Mouse (Mus musculus): ENCODE results near the gene Wdfy3.
"Not testable (repeated sequence)": the region's sequence is repeated elsewhere in the genome, so short reads cannot be mapped to it uniquely, and the experiment has no call there.

Gene Wdfy3

DNA sequence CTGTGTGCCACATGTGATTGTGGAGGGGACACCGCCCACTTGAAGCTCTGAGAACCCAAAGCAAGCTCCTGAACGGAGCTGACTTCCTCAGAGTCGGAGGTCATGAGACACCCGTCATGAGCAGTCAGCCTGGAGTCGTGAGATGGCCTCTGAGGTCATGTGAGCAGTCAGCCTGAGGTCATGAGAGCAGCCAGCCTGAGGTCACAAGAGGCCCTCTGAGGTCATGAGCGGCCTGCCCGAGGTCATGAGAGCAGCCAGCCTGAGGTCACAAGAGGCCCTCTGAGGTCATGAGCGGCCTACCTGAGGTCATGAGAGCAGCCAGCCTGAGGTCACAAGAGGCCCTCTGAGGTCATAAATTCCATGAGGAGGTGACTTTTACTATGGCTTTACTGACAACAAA lies 120.4 kb downstream of the Wdfy3 start:
- DNase-seq (ENCODE audit: low read depth in 2 of 2, low spot score in 2 of 2), result no peak

DNA sequence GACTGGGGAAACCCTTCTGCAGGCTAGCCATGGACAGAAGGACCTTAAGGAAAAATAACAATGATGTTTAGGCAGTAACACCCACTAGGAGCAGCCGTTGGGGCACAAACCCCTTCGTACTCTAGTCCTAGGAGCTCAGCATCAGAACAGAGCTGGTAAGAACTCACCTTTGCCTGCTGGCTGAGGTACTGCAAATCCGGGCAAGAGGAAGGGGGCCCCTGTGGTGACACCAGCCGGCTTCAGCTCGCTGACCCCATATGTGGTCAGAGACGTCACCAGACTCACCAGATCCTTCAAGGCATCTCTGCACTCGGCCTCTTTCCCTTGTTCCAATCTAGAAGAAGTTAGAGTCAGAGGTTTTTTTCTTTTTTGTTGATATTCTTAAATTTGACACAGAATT lies 121.1 kb downstream of the Wdfy3 start:
- no peak for DNase-seq (ENCODE audit: low read depth in 2 of 2, low spot score in 2 of 2)

DNA sequence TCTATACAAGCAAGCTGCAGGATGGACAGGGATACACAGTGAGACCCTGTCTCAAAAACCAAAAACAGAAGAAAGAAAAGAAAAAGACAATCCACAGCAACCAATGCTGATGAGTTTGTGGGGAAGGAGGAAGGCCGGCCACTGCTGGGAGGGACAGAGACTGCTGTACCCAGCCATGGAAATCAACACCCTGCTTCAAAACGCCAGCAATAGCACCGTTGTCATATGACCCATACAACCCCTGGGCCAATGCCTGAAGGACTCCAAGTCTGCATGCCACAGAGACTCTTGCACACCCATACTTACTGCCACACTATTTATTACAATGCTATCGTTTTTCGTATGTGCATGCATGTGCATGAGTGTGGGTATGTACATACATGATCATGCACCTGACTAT lies 124.0 kb downstream of the Wdfy3 start:
- DNase-seq (ENCODE audit: low read depth in 2 of 2, low spot score in 2 of 2), result no peak

DNA sequence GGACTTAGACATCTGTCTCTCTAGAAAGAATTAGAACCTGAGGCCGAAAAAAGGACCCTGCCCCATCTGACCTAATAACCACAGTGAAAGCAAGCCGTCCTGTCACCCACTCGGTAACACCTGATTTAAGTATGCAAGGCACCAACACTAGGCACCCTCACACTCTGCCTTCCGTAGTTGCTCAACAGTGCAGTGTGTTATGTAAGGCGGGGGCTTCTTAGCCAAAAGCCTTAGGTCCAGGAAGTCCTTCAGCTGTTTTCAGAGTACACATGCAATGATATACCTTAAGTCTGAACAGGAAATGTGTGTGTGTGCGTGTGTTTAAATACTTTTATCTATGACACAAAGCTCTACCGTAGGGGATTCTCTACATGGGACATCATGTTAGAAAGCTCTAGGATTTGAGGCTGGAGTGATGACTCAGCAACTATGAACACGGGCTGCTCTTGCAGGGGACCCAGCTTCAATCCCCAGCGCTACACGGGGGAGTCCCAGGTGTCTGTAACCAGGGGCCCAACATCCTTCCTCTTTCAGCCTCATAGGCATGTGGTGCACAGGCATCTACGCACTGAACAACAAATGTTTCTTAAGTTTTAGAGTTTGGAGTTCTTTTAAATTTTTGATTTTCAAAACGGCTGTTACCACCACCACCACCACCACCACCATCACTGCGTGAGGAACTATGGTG lies 131.7 kb downstream of the Wdfy3 start:
- no peak for DNase-seq (ENCODE audit: low read depth in 2 of 2, low spot score in 2 of 2)

DNA sequence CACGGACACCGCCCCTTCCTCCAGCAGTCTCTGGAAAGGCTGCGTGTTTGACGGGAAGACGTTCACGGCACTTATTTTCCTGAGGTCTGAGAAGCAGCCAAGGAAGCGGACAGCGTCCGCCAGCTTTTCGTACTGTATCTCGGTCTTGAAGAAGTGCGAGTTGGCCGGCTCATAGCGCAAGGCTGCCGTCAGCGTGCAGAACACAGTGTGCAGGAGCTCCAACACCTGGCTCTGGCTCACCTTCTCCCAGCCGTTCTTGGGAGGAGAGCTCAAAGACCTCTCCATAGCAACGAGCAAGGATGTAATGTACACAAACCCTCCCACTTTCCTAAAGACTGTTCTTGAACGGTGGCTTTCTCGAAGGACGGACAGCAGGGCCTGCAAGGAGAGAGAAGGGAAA lies 132.4 kb downstream of the Wdfy3 start:
- DNase-seq (ENCODE audit: low read depth in 2 of 2, low spot score in 2 of 2), result no peak

DNA sequence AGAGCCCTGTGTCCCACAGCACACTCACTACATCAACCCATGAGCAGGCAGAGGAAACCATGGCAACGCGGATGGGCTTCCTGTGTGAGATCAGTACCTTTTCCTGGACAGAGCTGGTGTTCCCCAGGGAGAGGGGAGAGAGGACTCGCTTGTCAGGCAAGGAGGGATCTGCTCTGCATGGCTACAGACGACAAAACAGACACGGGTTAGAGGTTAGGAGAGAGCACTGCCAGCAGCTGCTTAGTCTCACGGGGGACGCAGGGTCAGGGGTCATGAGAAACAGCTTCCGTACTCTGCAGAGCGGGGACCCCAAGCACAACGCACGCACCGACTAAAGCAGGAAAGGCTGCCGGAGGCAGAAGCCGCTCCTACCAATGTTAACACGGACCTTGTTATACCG lies 133.8 kb downstream of the Wdfy3 start:
- DNase-seq (ENCODE audit: low read depth in 2 of 2, low spot score in 2 of 2), result no peak

DNA sequence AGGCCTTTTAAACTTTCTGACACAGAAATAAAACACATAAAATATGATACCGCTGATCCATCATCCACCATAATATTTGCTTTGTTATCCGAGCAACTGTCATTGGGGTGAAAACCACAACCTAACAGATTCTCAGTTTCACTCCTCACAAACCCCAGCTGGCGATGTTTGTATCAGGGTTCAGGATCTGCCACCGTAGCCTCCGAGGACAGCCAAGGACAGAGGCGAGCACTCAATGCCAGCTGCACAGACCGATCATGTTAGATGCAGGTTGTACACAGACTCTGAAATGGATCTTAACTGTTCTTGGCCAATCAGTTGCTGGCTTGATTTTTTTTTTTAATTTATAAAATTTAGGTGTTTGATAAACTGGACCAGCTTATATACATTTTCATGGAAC lies 135.1 kb downstream of the Wdfy3 start:
- no peak for DNase-seq (ENCODE audit: low read depth in 2 of 2, low spot score in 2 of 2)

DNA sequence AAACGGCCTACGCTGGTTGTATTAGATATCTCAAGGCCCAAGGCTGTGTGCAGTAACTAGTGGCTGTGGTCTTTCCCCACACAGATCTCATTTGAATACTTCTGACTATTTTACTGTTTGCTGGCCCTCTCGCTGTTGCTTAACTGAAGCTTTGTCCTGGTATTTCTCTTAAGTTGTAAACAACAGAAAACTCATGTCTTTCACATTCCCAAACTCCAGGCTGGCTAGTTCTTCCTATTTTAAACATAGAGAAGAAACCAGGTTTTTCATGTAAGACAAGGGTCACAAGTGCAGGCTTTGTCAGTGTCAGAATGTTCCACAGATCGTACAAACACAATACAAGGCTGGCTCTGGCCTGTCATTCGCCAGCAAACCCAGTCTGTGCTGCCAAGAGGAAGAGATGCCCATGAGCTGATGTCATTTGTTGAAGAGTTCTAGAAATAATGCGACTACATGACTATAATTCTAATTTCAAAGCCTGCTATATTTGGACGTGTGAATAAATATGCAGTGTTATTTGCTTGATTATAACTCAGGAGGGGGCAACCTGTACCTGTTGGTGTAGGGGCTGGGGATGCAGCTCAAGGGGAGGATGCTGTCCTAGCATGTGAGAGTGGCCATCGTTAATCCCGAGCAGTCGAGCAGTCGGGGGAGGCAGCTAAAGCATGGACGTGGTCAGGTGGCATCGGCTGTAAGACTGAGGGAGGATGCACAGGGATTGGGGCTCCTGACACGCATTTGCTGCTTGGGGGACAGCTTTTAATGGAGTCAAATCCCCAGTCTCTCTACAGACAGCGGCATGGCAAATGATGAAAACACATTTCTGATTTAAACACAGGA lies 136.5 kb downstream of the Wdfy3 start:
- DNase-seq (ENCODE audit: low read depth in 2 of 2, low spot score in 2 of 2), result no peak

DNA sequence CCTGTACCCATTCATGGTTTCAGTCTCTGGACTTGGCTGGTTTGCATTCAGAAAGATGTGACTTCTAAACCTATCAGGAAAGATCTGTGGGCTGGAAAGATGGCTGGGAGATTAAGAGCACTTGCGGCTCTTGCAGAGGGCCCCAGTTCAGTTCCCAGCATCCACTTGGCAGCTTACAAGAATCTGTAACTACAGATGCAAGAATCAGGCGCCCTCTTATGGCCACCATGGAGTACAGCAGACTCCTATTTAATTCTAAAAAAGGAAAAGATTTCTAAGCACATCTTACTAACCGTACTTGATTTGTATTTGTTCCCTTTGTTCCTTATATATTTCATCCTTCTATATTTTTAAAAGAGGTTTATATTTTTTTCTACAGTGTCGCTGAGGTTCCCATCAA lies 137.7 kb downstream of the Wdfy3 start:
- DNase-seq (ENCODE audit: low read depth in 2 of 2, low spot score in 2 of 2), result no peak

DNA sequence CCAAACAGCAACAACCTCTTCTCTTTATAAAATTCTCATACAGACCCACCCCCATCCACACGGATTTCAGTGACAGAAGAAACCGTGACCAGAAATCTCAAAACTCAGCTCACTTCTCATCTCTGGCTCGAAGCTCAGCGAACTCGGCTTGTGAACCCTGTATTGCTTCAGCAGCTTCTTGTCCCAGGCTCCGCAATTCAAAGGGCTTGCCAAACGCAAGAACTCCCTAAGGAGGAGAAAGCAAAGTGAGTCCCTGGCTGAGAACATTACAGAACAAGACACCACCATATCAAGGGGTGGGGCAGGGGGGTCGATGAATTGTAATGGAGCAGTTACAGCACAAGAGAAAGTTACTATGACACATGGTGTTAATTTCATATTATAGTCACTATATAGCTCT lies 143.4 kb downstream of the Wdfy3 start:
- no peak for DNase-seq (ENCODE audit: low read depth in 2 of 2, low spot score in 2 of 2)

DNA sequence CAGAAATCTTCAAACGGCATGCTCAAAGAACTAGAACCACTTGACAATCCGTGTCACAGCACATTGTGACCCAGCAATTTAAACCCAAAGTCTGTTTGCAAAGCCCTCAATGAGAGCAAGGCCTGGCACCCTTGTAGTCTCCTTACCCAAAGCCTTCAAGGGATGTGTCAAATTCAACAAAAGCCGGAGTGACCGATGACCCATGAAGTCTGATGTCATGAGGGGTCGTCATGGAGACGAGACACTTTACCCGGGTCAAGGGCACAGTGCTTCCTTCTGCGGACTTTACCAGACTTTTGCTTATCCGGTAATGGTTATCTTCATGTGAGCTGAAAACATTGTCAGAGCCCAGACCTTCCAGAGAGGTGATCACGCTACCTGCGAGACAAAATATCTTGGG lies 146.0 kb downstream of the Wdfy3 start:
- no peak for DNase-seq (ENCODE audit: low read depth in 2 of 2, low spot score in 2 of 2)

DNA sequence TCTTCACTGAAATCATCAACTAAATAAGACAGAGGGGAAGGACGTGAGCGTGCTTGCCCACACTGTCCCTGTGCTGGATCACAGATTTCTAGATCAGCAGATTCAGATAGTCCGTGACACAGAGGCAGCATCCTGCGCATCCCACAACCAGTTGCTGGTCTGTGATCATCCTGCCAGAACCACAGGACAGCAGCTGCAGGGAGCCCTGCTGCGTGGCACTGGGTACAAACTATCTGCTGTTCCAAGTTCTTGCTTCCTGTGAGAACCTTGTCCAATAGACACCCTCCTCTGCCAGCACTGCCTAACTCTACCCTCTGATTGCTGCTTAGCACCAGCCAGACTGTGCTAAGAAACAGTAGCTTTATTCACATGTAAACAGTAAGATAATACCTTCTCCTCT lies 150.2 kb downstream of the Wdfy3 start:
- DNase-seq (ENCODE audit: low read depth in 2 of 2, low spot score in 2 of 2), result no peak

DNA sequence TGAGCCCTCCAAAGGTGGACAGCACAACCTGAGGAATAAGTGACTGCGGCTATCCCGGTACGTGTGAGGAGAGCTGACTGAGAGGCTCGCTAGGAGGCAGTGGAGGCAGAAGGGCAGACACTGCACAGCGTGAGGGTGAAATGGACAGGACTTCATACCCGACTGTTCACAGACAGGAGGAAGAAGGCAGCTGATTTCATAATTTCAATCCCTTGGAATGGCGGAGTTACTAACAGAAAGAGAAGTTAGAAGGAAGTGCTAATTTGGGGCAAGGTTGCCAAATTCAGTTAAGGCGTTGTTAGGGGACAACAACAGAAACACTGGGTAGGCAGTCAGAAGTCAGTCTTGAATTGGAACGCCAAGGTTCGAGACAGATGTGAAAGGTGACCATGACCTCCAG lies 160.3 kb downstream of the Wdfy3 start:
- DNase-seq (ENCODE audit: low read depth in 2 of 2, low spot score in 2 of 2), result no peak

DNA sequence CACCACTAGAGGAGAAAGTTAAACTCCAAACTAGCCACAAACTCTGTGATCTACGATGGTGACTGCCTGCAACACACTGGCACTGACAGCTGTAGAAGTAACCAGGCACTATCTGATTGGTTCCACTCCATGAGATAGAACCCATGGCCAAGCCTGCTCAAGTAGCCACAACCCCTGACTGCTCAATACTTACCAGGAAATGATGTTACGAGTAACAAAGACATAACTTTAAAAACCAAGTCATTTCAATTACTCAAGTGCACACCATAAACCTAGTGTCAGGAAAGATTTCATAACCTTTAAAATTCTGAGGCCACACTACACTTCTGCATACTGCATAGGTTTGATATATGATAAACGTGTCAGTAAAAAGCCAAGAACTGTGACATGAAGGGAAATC lies 164.1 kb downstream of the Wdfy3 start:
- DNase-seq (ENCODE audit: low read depth in 2 of 2, low spot score in 2 of 2), result no peak

DNA sequence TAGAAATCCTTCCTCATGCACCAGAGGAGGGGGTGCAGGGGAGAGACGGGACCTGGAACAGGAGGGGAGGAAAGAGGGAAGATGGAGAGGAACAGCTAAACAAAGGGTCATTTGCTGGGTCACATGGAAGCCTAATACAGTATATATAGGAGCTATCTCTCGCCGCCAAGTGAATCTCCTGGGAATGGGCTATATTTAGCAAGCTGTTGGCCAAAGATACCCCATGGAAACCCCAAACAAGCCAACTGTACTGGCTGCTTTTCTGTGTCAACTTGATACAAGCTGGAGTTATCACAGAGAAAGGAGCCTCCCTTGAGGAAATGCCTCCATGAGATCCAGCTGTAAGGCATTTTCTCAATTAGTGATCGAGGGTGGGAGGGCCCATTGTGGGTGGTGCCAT lies 164.9 kb downstream of the Wdfy3 start:
- DNase-seq (ENCODE audit: low read depth in 2 of 2, low spot score in 2 of 2), result not testable (repeated sequence)

DNA sequence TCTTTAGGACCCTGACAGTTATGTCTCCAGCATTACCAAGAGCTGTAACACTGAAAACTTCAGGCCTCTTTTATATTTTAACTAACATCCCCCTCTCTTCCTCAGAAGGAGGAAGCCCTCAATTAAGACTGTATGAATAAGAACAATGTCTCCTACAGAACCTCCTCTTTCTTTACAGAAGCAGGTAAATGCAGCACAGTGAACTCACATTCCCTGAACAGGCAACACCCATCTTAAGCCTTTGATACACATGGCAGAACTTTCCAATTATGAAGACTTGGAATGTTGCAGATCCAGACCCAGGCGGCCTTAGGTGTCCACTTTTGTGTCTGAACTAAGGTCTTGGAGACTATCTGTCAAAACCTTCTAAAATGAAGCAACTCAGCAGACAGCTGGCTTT lies 167.0 kb downstream of the Wdfy3 start:
- no peak for DNase-seq (ENCODE audit: low read depth in 2 of 2, low spot score in 2 of 2)

DNA sequence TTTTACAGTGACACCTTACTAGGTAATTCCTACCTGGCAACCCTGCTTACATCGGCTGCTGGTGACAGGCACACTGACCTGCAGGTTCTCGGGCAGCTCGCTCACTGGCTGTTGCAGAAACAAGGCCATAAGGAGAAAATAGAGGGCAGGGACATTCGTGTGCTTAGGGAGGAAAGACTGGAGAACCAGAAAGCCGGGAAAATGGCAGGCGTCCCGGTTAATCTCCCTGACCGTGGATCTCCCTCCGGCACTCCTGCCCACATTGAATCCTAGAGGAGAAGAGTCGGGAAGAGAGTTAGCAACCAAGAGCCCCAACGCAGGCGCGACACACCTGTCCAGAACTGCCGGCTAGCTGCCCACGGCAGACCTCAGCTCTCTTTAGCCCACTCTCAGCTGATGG lies 169.7 kb downstream of the Wdfy3 start:
- DNase-seq (ENCODE audit: low read depth in 2 of 2, low spot score in 2 of 2), result no peak

DNA sequence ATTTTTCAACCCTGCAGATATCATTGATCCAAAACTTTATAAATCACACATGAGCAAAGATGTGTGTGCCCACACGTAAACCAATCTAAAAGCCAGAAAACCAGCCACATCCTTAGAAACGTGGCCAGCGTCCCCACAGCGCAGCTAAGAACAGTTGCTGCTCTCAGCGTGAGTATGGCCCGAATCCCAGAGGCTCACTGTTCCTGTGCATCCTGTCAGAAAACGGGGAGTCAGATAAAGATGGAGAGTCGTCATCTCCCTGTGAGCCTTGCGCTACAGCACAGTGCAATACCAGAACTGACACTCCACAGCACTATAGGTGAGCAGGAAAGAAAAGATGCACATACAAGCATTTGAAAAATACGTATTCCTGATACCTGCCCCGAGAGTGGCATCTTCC lies 172.9 kb downstream of the Wdfy3 start:
- DNase-seq (ENCODE audit: low read depth in 2 of 2, low spot score in 2 of 2), result no peak

DNA sequence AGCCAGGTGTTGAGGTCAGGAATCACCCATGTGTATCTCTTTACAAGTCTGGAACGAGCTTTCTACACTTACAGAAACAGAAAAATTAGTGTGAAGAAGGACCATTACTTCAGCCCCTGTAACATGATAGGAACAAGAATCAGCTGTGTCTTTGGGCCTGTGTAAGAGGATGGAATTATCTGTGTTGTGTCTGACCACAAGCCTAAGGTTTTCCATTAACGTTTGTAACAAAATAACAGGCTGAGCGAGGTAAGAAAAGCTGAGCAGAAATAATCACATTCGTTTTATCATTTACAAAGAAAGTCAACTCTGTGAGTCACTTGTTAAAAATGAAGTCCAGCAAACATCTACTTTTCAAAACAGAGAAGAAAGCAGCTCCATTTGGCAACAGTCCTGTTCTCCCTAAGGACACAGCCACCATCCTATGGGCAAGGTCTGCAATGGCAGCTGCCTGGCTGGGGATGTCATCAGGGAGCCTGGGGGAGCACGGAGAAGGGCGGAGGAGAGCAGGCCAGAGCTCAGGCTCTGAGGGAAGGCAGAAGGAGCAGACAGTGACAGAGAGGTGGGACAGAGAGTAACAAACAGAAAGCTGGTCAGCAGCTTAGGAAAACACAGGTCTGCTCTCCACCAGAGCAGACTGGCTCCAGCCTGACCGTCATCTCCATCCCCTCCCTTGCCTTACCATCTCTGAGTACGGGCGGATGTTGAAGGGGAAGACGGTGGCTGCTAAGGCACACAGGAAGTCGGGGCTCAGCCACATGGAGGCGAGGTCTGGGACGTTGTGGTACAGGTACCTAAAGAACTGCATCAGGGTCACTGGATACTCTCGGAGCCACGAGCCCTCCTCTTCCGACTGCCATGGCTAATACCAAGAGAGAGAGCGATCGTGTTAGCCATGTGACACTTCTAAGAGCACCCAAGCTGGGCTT lies 173.7 kb downstream of the Wdfy3 start:
- no peak for DNase-seq (ENCODE audit: low read depth in 2 of 2, low spot score in 2 of 2)

DNA sequence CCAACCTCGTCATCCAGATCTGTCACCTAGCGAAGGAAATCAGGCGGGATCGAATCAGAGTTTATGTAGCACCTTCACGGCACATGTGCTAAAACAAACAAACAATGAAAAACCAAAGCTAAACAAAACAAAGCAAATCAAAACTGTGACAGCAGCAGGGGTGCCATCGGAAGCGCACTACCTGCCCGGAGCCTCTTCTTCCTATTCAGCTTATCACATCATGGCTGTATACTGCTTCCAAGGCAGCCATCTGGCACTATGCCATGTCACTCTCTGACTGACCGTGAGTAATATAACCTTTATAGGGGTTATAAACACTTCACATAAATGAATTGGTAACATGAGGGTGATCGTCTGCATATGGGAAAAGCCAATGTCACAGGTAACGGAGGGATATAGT lies 174.6 kb downstream of the Wdfy3 start:
- no peak for DNase-seq (ENCODE audit: low read depth in 2 of 2, low spot score in 2 of 2)

DNA sequence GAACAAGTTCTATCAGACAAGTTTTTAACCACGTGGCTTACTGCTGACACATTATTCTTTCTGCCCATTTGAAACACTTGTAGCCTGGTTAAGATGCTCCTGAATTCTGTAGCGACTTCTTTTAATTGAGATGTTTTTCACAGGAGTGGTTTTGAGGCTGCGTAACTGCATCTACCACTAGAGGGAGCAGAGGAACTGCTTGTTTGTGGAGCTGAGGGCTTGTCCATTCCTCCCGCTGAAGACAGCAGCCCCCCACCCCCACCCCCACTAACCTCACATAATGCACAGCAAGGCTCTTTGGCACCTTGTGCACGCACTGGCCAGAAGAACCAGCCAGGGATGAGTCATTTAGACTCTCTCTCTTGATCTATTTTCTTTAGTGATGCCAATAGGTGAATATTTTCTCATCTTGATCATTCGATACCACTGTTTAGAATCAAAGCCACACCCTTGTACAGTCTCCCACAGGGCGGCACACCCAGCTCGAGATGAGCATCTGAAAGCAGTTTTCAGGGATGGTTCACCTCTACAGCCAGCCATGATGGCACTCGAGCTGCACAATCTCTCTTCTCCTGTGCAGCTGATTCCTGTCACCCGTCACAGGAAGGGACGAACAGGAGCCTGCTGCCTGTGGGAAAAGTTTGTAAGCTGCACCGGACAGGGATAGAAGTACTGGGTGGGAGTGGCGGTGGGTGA lies 175.8 kb downstream of the Wdfy3 start:
- no peak for DNase-seq (ENCODE audit: low read depth in 2 of 2, low spot score in 2 of 2)

Data from CD8-positive naive resting alpha-beta T cell, adult 2 months (primary cell).